Mouse (Mus musculus) forebrain, embryonic 10.5 days (tissue): ENCODE measurements around the gene Cacng1. TPM values are rescaled to one million over a fixed set of nuclear protein-coding genes. Genes with fewer than 3 reads are reported as not detected.

Experiments
- DNase-seq: peaks from one replicate; pipeline ENCODE4 v3.0.0-alpha.2; 2017; ENCODE audit warnings: low spot score; ENCODE audit errors: extremely low spot score
- H3K27ac ChIP-seq: fragments of 300-500 bp; sonication (generic); 2 replicates; pipeline ENCODE4 v1.5.1; 2016; ENCODE audit warnings: mild to moderate bottlenecking
- H3K27me3 ChIP-seq: fragments of 300-500 bp; sonication (generic); 2 replicates; pipeline ENCODE4 v1.6.1; 2016; ENCODE audit warnings: mild to moderate bottlenecking; ENCODE audit not compliant: poor library complexity, severe bottlenecking
- H3K36me3 ChIP-seq: fragments of 300-500 bp; sonication (generic); replicated peaks from 2 replicates; pipeline ENCODE4 v1.6.1; 2016; ENCODE audit warnings: mild to moderate bottlenecking, moderate library complexity
- H3K4me1 ChIP-seq: fragments of 300-500 bp; sonication (generic); 2 replicates; pipeline ENCODE4 v1.6.1; 2016
- H3K4me3 ChIP-seq: fragments of 300-500 bp; sonication (generic); 2 replicates; pipeline ENCODE4 v1.5.1; 2016; ENCODE audit warnings: mild to moderate bottlenecking, moderate library complexity
- H3K9me3 ChIP-seq: fragments of 300-500 bp; sonication (generic); 2 replicates; pipeline ENCODE4 v1.6.1; 2016; ENCODE audit warnings: mild to moderate bottlenecking, moderate library complexity
- WGBS: fragments of 180-500 bp; shearing (Covaris S2); methylation state at CpG from one replicate; pipeline ENCODE4 v1.1.7; 2016; 5-methylcytosine and 5-hydroxymethylcytosine counted together
- polyA plus RNA-seq: library from polyadenylated mRNA; unstranded; fragments of >200 nt; fragmentation: Nextera tagmentation; extraction: Ambion mirVana; gene quantifications from 2 replicates; pipeline ENCODE4 v1.2.1, GENCODE M21; 2016

Gene Cacng1
- polyA plus RNA-seq, 1 experiment from 2014 or later = not detected

GRCm38 (mm10) chr11:107668977-107669376 lies 47.3 kb downstream of the Cacng1 start:
- Histone ChIP-seq H3K9me3 (no peaks in the 10 kb centered on the region), H3K27me3 (no peaks in the 10 kb centered on the region), H3K4me3 (no peak overlapping the region), H3K27ac (no peak overlapping the region), H3K4me1 (no peaks in the 10 kb centered on the region), H3K36me3 (peaks cover 97% of the 10 kb centered on the region)
- WGBS = 93% methylated on average over 4 of the region's 4 CpGs
- no peak for DNase-seq

- Histone ChIP-seq H3K36me3 (peaks cover 97% of the 10 kb centered on the region), H3K9me3 (no peaks in the 10 kb centered on the region), H3K27me3 (no peaks in the 10 kb centered on the region), H3K4me3 (no peak overlapping the region), H3K27ac (no peak overlapping the region), H3K4me1 (no peaks in the 10 kb centered on the region)
- no peak for DNase-seq
- 94% methylated on average over 6 of the region's 6 CpGs for WGBS
Observed at GRCm38 (mm10) chr11:107668223-107668622, 48.1 kb downstream of the Cacng1 start.

- H3K9me3 ChIP-seq = no peaks in the 10 kb centered on the region
- no peak for DNase-seq
- H3K4me1 ChIP-seq = no peaks in the 10 kb centered on the region
- no peak overlapping the region for H3K27ac ChIP-seq
- 92% methylated on average over 2 of the region's 2 CpGs for WGBS
- no peak overlapping the region for H3K4me3 ChIP-seq
- no peaks in the 10 kb centered on the region for H3K27me3 ChIP-seq
- peaks cover 97% of the 10 kb centered on the region for H3K36me3 ChIP-seq
Observed at GRCm38 (mm10) chr11:107667542-107667941, 48.8 kb downstream of the Cacng1 start.

DNA sequence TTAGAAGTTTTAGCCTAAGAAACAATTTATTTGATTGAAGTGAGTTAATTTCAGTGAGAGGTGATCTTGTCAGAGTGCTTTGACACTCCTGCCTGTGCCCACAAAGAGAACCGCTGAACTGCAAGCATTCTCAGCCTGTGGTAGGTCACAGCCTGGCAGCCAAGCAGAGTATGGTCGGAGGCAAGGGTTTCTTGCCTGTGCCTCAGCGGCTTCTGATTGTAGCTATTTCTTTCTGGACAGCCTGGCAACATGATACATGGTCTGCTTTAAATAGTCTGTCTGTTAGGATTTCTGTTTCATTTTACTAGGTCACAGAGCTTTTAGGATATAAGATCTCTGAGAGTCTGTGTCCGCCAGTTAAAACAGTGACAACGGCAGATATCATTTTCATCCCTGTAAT lies 53.7 kb downstream of the Cacng1 start:
- Histone ChIP-seq H3K4me3 (no peak overlapping the region), H3K27me3 (no peaks in the 10 kb centered on the region), H3K27ac (no peak overlapping the region), H3K9me3 (no peaks in the 10 kb centered on the region), H3K4me1 (no peaks in the 10 kb centered on the region), H3K36me3 (peaks cover 92% of the 10 kb centered on the region)
- 89% methylated on average over 5 of the region's 5 CpGs for WGBS
- DNase-seq = no peak

- no peaks in the 10 kb centered on the region for H3K4me1 ChIP-seq
- no peak overlapping the region for H3K27ac ChIP-seq
- H3K36me3 ChIP-seq = peaks cover 88% of the 10 kb centered on the region
- H3K27me3 ChIP-seq = no peaks in the 10 kb centered on the region
- WGBS = 93% methylated on average over 4 of the region's 4 CpGs
- no peak overlapping the region for H3K4me3 ChIP-seq
- DNase-seq = no peak
- H3K9me3 ChIP-seq = no peaks in the 10 kb centered on the region
Observed at GRCm38 (mm10) chr11:107660452-107660851, 55.9 kb downstream of the Cacng1 start.

DNA sequence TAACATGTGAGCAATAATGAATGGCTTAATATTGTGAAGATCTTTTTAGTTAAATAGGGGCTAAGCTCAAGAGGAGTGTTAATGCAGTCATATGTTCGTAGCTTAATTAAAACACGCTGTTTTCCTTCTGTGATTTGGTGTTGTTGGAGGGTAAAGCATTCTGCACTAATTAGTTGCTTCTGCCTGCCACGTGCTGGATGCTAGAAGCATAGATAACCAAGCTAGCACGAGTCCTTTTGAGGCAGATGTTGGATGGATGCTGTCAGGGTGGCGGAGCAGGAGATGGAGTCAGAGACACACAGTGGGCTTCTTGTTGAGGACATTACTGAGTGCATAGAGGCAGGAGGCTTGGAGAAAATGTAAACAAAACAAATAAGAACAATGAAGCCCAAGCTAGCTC lies 59.2 kb downstream of the Cacng1 start:
- H3K27ac ChIP-seq = no peak overlapping the region
- no peaks in the 10 kb centered on the region for H3K9me3 ChIP-seq
- WGBS = 85% methylated on average over 5 of the region's 5 CpGs
- no peak for DNase-seq
- peaks cover 68% of the 10 kb centered on the region for H3K36me3 ChIP-seq
- no peak overlapping the region for H3K4me3 ChIP-seq
- H3K27me3 ChIP-seq = no peaks in the 10 kb centered on the region
- no peaks in the 10 kb centered on the region for H3K4me1 ChIP-seq

- Histone ChIP-seq H3K4me1 (no peaks in the 10 kb centered on the region), H3K36me3 (peaks cover 66% of the 10 kb centered on the region), H3K9me3 (no peaks in the 10 kb centered on the region), H3K27me3 (no peaks in the 10 kb centered on the region), H3K4me3 (no peak overlapping the region), H3K27ac (no peak overlapping the region)
- DNase-seq = no peak
- 89% methylated on average over 4 of the region's 4 CpGs for WGBS
Observed at GRCm38 (mm10) chr11:107655538-107655937, 60.8 kb downstream of the Cacng1 start.

Other genes with a start within 250 kb of the Cacng1 start
- 26.8 and 32.0 TPM in 2 replicates for gene Pitpnc1, start 245.8 kb downstream of the Cacng1 start, polyA plus RNA-seq
- 231 and 246 TPM in 2 replicates for gene Psmd12, start 237.0 kb downstream of the Cacng1 start, polyA plus RNA-seq
- 20.5 and 23.0 TPM in 2 replicates for gene Helz, start 168.6 kb downstream of the Cacng1 start, polyA plus RNA-seq
- gene Cacng4, start 78.0 kb upstream of the Cacng1 start, polyA plus RNA-seq = 6.3 and 7.0 TPM in 2 replicates
- gene Cacng5, start 198.5 kb upstream of the Cacng1 start, polyA plus RNA-seq = 0.33 and 0.65 TPM in 2 replicates